Mouse (Mus musculus) hindlimb bud, embryonic 11.5 days (tissue): ENCODE results near the gene Fbxo40.

ENCODE experiments used
- DNase-seq: peaks from one replicate; pipeline ENCODE4 v3.0.0-alpha.2; 2012; ENCODE audit warnings: low read depth, low spot score; ENCODE audit errors: extremely low spot score

The Fbxo40 gene

DNA sequence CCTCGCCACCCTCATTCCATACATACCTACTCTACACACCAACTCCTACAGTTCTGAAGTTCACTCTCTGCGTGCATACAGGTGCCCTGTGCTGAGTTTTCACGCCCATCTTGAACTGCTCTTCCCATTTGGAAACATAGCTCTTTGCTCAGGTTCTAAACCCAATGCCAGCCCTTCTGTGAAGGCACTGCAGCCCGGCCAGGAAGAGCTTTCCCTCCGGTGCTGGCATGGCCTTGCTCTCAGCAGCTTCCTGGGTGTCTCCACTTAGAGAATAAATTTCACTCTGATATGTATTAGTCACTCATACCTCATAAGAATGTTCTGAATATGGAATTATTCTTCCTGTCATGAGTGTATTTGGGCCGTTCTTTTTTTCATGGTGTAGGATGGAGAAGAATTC is 64.9 kb downstream of the Fbxo40 start:
- DNase-seq: no peak

DNA sequence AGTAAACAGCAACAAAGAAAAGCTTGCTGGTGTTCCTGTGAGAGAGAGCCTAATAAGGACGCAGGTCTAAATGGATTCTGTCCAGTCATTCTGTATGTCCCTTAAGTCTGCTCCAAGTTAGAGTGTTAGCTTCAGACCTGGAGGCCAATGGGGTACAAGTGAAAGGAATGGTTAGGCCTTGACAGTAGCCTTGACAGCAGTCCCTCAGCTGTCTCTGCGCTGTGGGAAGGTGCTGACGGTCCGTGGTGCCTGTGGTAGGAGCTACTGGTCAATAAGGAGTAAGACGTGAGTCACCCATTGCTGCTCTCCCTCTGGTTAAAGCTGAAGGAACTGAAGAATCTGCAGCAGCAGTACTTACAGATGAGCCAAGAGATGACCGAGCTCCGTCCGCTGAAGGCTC is 66.0 kb downstream of the Fbxo40 start:
- DNase-seq: no peak

DNA sequence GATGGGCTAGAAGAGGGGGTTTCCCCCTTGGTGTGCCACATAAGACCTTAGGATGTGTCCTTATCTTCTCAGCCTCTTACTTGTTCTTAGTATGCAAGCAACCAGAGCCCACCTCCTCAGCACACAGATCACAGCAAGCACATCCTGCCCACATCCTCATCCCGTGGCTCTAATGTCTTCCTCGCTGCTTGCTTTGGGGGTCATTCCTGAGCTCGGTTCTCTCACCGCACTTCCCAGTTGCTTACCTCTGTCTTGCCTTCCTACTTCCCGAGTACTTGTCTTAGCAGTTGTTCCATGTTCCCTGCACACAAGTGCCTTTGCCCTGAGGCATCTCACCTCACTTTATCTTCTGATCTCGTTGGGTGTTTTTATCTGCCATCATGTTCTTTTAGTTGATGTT is 68.3 kb downstream of the Fbxo40 start:
- no peak for DNase-seq

DNA sequence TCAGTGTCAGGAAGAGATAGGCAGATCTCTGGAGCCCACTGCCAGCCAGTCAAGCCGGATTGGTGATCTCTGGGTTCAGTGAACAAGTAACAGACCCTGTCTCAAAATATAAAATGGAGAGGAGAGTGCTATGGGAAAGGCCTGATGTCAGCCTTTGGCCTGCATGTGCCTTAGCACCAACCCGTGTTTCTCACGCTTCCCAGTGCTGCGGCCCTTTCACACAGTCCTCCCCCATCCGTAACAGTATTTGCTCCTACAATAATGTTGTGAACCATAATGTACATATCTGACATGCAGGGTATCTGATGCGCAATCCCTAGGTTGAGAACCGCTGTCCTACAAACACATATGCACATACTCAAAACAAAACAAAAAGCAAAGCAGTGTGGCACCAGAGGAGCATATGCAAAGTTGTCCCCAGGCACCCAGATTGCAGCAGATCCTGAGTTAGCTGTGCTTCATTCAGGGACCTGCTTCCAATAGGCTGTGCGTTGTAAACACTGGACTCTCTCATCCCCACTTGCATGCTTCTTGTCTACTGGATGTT is 69.1 kb downstream of the Fbxo40 start:
- no peak for DNase-seq

DNA sequence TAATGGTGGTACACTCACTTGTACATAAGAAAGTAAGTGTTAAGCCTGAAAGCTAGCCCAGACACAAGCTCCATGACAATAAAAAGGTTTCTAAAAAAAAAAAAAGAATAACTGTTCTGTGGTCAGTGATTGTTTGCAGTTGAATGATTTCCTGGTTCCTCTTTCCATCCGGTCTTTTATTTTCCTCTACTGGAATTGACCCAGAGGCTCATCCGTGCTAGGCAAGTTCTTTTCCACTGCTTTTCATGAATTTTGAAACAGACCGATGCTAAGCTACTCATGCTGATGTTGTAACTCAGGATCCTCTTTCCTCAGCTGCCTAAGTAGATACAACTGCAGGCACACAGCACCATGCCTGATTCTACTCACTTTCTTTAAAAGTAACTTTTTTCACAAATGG is 69.9 kb downstream of the Fbxo40 start:
- DNase-seq: no peak

DNA sequence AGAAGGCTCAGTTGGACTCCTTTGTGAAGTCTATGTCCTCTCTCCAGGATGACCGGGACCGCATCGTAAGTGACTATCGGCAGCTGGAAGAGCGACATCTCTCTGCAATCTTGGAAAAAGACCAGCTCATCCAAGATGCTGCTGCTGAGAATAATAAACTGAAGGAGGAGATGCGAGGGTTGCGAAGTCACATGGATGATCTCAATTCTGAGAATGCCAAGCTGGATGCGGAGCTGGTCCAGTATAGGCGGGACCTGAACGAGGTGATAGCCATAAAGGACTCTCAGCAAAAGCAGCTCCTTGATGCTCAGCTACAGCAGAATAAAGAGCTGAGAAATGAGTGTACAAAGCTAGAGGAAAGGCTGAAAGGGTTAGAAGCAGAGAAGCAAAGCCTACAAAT is 71.8 kb downstream of the Fbxo40 start:
- no peak for DNase-seq

DNA sequence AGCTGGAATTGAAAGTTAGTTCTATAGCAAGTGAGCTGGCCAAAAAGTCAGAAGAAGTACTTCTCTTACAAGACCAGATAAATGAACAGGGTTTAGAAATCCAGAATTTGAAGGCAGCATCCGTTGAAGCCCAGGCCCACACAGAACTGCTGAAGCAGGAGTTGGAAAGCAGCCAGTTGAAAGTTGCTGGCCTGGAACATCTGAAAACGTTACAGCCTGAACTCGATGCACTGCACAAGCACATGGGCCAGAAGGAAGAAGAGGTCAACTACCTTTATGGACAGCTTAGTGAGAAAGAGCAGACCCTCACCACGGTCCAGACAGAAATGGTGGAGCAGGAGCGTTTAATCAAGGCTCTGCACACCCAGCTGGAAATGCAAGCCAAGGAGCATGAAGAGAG is 76.1 kb downstream of the Fbxo40 start:
- DNase-seq: no peak
